Mouse (Mus musculus): ENCODE results near the gene Nrbp1.

GRCm38 (mm10) chr5:31195671-31196070 lies 45.0 kb upstream of the Nrbp1 start:
- TF ChIP-seq CTCF (IDR thresholded peaks at IDR 0.05; ENCODE audit: extremely low read depth, insufficient read depth, insufficient read length, insufficient replicate concordance) (no peak), POLR2A (IDR thresholded peaks at IDR 0.05; ENCODE audit: low read depth, low read length) (no peak)

Measured in spleen, adult 2 months (tissue).